Mouse (Mus musculus) testis, adult 2 months (tissue): Measurements from ENCODE around the gene Lgals7. TPM values are rescaled to one million over a fixed set of nuclear protein-coding genes. Genes with fewer than 3 reads are reported as not detected.
A peak's percentile ranks its signal among the peaks of the same experiment; 100 is the strongest.

Experiments
- H3K27ac ChIP-seq: fragments of 200-500 bp; 2 replicates; pipeline ENCODE4 v1.5.1; 2012; ENCODE audit warnings: low read depth, low read length; ENCODE audit not compliant: control insufficient read depth, insufficient read depth
- H3K27me3 ChIP-seq: fragments of 200-500 bp; 2 replicates; pipeline ENCODE4 v1.6.1; 2012; ENCODE audit warnings: mild to moderate bottlenecking, low read length, moderate library complexity; ENCODE audit not compliant: control insufficient read depth, insufficient read depth
- H3K36me3 ChIP-seq: fragments of 200-500 bp; 2 replicates; pipeline ENCODE4 v1.6.1; 2012; ENCODE audit warnings: mild to moderate bottlenecking, low read length; ENCODE audit not compliant: control insufficient read depth, insufficient read depth
- H3K4me1 ChIP-seq: fragments of 200-500 bp; 2 replicates; pipeline ENCODE4 v1.6.1; 2012; ENCODE audit warnings: low read length; ENCODE audit not compliant: control insufficient read depth, insufficient read depth
- H3K4me3 ChIP-seq: fragments of 200-500 bp; 2 replicates; pipeline ENCODE4 v1.5.1; 2012; ENCODE audit warnings: low read depth, mild to moderate bottlenecking, low read length, moderate library complexity, mixed read lengths; ENCODE audit not compliant: control insufficient read depth
- CTCF ChIP-seq: fragments of 200-500 bp; IDR thresholded peaks from 2 replicates; pipeline ENCODE4 v1.5.1; 2012; ENCODE audit warnings: low read depth, mild to moderate bottlenecking, inconsistent platforms, low read length, moderate library complexity; ENCODE audit not compliant: control insufficient read depth, insufficient read depth, insufficient replicate concordance
- POLR2A ChIP-seq: fragments of 200-500 bp; IDR thresholded peaks from 2 replicates; pipeline ENCODE4 v1.6.1; 2012; ENCODE audit warnings: low read depth, mild to moderate bottlenecking, inconsistent platforms, low read length, moderate library complexity; ENCODE audit not compliant: control insufficient read depth
- polyA plus RNA-seq: library from polyadenylated mRNA; depleted of rRNA; stranded (reverse); fragments of >200 nt; gene quantifications from 2 replicates; pipeline ENCODE4 v1.2.3, GENCODE M21; 2012

The Lgals7 gene
- polyA plus RNA-seq, 1 experiment = 1.7 TPM

GRCm38 (mm10) chr7:28829821-28830220 is 33.8 kb upstream of the Lgals7 start:
- no peak for TF ChIP-seq CTCF
- TF ChIP-seq POLR2A = no peak

GRCm38 (mm10) chr7:28830981-28831380 is 32.7 kb upstream of the Lgals7 start:
- H3K36me3 ChIP-seq = no peaks in the 10 kb centered on the region; the same call in 1 of the 2 replicates
- peaks cover 12% of the 10 kb centered on the region for H3K4me1 ChIP-seq
- no peak overlapping the region for H3K27ac ChIP-seq
- H3K27me3 ChIP-seq = no peaks in the 10 kb centered on the region
- no peak for TF ChIP-seq CTCF
- no peak for TF ChIP-seq POLR2A
- H3K4me3 ChIP-seq = no peak overlapping the region

More at GRCm38 (mm10) chr7:28829821-28830220, 33.8 kb upstream of the Lgals7 start:
- Histone ChIP-seq H3K36me3 (no peaks in the 10 kb centered on the region; the same call in 1 of the 2 replicates), H3K4me3 (no peak overlapping the region), H3K4me1 (peaks cover 12% of the 10 kb centered on the region), H3K27ac (no peak overlapping the region), H3K27me3 (no peaks in the 10 kb centered on the region)

GRCm38 (mm10) chr7:28831411-28832125 is 32.1 kb upstream of the Lgals7 start:
- H3K36me3 ChIP-seq = no peaks in the 10 kb centered on the region; the same call in 1 of the 2 replicates
- no peak overlapping the region for H3K27ac ChIP-seq
- no peaks in the 10 kb centered on the region for H3K27me3 ChIP-seq
- TF ChIP-seq CTCF (no peak), POLR2A (0 out of 2 replicates have a peak, but pooled peaks have one; percentile 15)
- peaks cover 9% of the 10 kb centered on the region for H3K4me1 ChIP-seq
- H3K4me3 ChIP-seq = peak overlapping the region; percentile 23

GRCm38 (mm10) chr7:28832137-28832536 is 31.5 kb upstream of the Lgals7 start:
- Histone ChIP-seq H3K4me1 (peaks cover 9% of the 10 kb centered on the region), H3K27me3 (no peaks in the 10 kb centered on the region), H3K4me3 (peak overlapping the region; percentile 23; the same call in 1 of the 2 replicates), H3K36me3 (no peaks in the 10 kb centered on the region; the same call in 1 of the 2 replicates), H3K27ac (no peak overlapping the region)
- TF ChIP-seq POLR2A (no peak), CTCF (no peak)

GRCm38 (mm10) chr7:28833723-28834347 is 29.8 kb upstream of the Lgals7 start, which contains the start of gene Lgals4:
Gene Lgals4, plus strand, starts transcription at chr7:28833854.
- no peak within 1 kb of the TSS for H3K4me3 ChIP-seq
- peaks cover 9% of the 10 kb centered on the region for H3K4me1 ChIP-seq
- no peak within 1 kb of the TSS for H3K27ac ChIP-seq
- TF ChIP-seq CTCF (no peak), POLR2A (no peak)
- no peaks in the 10 kb centered on the region for H3K27me3 ChIP-seq
- H3K36me3 ChIP-seq = no peaks in the 10 kb centered on the region; the same call in 1 of the 2 replicates

GRCm38 (mm10) chr7:28836936-28837335 is 26.7 kb upstream of the Lgals7 start:
- no peak overlapping the region for H3K4me3 ChIP-seq
- H3K4me1 ChIP-seq = peaks cover 3% of the 10 kb centered on the region; the same call in 1 of the 2 replicates
- TF ChIP-seq POLR2A = no peak
- TF ChIP-seq CTCF = no peak
- no peaks in the 10 kb centered on the region for H3K27me3 ChIP-seq
- H3K36me3 ChIP-seq = no peaks in the 10 kb centered on the region
- H3K27ac ChIP-seq = no peak overlapping the region

- Histone ChIP-seq H3K36me3 (no peaks in the 10 kb centered on the region), H3K27me3 (no peaks in the 10 kb centered on the region), H3K4me1 (no peaks in the 10 kb centered on the region), H3K4me3 (no peak overlapping the region), H3K27ac (no peak overlapping the region)
- TF ChIP-seq CTCF = no peak
- no peak for TF ChIP-seq POLR2A
These were observed 25.3 kb upstream of the Lgals7 start for GRCm38 (mm10) chr7:28838331-28838730.
